Mouse (Mus musculus) cerebellum, adult 9-11 months (tissue): ENCODE data around the gene Gstp3.

ENCODE experiments used
- DNase-seq: peaks from one replicate; pipeline ENCODE4 v3.0.0; 2022

Gene Gstp3

GRCm38 (mm10) chr19:4059069-4059740, at the start of gene Gstp3:
Gene Gstp3, minus strand, starts transcription at chr19:4059569.
- no peak for DNase-seq

DNA sequence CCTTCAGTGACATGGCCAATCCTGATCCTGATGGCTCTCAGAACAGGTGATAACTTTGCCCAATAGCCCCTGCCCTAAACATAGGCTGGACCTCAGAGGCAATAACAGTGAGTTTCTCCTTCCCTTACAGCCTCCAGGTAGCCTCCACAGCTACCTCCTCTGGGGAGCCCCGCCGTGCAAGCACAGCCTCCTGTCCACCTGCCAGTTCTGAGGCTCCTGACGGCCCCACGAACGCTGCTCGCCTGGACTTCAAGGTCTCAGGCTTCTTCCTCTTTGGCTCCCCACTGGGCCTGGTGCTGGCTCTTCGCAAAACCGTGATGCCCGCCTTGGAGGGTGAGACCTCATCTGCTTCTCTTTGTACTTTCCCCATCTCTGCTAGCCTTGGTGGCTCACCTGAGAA, 49.2 kb upstream of the Gstp3 start:
- DNase-seq, result no peak

GRCm38 (mm10) chr19:4106654-4107053, 47.3 kb upstream of the Gstp3 start:
- DNase-seq, result no peak

GRCm38 (mm10) chr19:4104675-4105194, 45.4 kb upstream of the Gstp3 start:
- DNase-seq, result peak; percentile 58

GRCm38 (mm10) chr19:4103792-4104191, 44.4 kb upstream of the Gstp3 start:
- no peak for DNase-seq

DNA sequence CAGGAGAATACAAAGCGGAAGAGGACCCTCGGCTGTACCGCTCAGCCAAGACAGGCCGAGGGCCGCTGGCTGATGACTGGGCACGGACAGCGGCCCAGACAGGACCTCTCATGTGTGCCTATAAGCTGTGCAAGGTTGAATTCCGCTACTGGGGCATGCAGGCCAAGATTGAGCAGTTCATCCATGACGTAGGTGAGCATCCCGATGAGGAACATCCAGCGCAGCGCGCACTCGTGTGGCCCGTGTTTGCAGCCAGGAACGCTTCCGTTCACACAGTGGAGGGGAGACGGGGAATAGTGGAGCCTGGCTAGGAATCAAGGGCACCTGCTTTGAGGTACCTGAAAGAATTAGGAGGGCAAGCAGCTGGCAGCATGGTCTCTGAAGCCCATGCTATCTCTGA, 43.9 kb upstream of the Gstp3 start:
- peak; percentile 60 for DNase-seq

DNA sequence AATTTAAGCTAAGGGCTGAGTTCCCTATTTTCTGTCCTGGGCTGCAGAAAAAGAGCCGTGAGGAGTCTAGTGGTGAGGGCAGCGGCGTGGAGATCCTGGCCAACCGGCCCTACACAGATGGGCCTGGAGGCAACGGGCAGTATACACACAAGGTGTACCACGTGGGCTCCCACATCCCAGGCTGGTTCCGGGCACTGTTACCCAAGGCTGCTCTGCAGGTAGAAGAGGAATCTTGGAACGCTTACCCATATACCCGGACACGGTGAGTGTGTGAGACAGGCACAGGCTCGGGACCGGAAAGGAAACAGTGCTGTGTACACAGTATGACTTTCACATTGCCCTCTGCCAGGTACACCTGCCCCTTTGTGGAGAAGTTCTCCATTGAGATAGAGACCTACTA, 43.3 kb upstream of the Gstp3 start:
- peak; percentile 86 for DNase-seq

DNA sequence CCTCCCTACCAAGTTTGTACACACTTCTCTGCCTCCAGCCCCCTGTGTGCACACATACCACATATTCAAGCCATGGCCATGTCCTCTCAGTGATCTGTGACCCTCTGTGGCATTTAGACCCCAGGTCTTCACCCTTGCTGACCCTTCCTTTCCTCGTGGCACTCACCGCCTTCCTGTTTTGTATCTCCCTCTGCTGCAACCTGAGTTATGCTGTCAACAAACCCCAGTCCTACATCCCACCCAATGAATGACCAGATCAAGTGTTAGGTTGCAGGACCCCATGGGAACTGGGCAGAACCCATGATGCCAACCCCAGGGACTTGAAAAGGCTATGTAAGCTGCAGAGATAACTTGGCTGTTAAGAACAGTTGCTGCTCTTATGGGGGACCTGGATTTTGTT, 42.7 kb upstream of the Gstp3 start:
- peak; percentile 58 for DNase-seq

GRCm38 (mm10) chr19:4101466-4101865, 42.1 kb upstream of the Gstp3 start:
- DNase-seq, result no peak

- peak; percentile 88 for DNase-seq
Measured at GRCm38 (mm10) chr19:4100718-4101261, 41.4 kb upstream of the Gstp3 start.

DNA sequence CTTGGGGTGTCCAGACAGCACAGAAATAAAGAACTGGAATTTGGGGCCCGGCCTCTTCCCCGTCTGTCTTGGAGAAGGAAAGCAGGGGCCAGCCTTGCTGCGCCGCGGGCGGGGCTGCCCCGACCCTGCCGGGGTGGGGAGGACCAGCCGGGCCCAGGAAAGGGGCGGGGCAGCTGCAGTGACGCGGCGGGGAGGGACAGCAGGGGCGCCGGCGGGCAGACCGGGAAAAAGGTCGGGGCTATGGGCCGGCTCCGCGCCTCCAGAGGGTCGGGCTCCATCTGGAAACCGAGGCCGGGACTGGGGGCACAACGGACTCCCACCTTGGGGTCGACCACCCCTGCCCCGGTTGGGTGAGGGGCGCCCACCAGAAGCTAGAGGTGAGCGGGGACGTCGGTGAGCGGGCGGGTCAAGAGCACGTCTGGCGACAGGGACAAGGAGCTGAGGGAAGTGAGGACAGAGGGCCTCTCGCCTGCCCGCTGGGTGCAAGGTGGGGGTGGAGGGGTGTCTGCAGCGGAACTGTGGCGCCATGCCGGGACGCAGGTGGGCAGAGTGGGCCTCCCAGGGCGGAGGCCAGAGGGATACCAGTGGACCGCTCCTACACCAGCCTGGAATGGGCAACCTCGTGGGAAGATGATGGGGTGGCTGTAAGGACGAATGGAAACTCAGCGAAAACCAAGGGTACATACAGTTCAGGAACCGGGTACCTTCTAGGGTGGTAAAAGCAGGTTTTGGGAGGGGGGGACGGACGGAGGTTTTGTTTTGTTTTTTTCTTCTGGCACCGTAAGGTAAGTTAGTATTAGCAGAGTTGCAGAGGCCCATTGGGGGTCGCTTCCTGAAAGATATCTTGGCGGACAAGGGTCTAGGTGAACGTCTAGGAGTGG, 40.7 kb upstream of the Gstp3 start, which contains the start of gene Pitpnm1:
Gene Pitpnm1, plus strand, starts transcription at position 162 of the 881 bp plus-strand sequence.
- DNase-seq, result peak; percentile 84

- peak; percentile 94 for DNase-seq
Measured at GRCm38 (mm10) chr19:4099056-4099455, 39.7 kb upstream of the Gstp3 start.

- DNase-seq, result peak; percentile 67
Measured at GRCm38 (mm10) chr19:4098426-4098825, 39.1 kb upstream of the Gstp3 start.

GRCm38 (mm10) chr19:4097441-4097825, 38.1 kb upstream of the Gstp3 start:
- DNase-seq, result no peak

GRCm38 (mm10) chr19:4096642-4097440, 37.5 kb upstream of the Gstp3 start, which contains the start of gene Cdk2ap2:
Gene Cdk2ap2, plus strand, starts transcription at chr19:4097182.
- DNase-seq, result peak; percentile 100

- DNase-seq, result no peak
Measured at GRCm38 (mm10) chr19:4095802-4096201, 36.4 kb upstream of the Gstp3 start.

DNA sequence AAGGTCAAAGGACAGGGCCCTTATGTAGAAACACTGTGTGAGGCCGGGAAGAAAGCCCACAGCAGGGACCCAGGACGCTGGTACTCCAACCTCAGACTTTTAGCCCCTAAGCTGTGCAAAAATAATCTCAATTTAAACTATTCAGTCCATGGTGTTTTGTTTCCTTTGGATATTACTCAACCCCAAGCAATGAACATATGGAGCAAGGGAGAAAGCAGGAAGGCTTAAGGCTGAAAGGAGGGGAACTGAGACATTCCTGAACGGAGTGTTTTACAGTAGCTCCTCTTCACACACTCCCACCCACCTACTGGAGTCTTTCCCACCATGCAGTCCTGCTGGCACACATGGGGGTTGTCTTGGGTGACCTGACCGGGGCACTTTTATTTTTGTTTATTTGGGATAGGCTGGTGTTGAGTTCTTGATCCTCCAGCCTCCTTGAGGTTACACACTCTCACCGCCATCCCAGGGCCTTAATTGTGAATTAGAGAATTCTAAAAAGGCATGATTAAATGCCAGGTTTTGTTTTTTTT, 35.5 kb upstream of the Gstp3 start:
- peak; percentile 51 for DNase-seq

DNA sequence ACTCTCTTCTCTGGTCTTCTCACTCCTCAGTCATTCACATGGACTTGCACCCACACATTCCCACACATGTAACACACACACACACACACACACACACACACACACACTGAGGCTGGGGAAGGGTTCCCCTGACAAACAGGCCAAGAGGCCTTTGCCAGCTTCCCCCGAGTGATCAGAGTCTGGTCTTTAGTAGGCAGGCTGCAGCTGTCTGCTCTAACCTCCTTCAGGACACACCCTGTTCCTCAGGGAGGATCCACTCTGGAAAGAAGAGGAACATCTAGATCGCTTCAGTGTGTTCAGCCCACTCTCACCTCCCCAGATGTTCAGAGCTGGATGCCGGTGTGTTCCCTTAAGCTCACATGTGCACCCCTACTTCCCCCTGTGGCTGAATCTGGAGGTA, 35.0 kb upstream of the Gstp3 start:
- DNase-seq, result no peak

DNA sequence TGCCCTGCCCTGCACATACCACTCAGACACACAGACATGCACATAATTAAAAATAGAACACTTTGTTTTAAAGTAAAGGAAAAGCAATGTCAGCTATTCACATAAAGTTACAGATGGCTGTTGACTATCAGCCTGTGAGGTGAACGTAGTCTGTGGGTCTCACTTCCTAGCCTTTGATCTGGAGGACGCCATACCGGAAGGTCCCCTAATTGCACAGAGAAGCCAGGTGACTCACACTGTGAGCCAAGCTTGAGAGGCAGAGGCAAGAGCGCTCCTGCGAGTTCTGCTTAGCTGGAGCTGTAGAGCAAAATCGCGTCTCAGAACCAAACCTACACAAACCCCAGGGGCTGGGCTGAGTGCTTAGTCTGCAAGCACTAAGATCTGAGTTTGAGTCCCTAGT, 34.4 kb upstream of the Gstp3 start:
- DNase-seq, result no peak

- no peak for DNase-seq
Measured at GRCm38 (mm10) chr19:4092750-4093149, 33.4 kb upstream of the Gstp3 start.

DNA sequence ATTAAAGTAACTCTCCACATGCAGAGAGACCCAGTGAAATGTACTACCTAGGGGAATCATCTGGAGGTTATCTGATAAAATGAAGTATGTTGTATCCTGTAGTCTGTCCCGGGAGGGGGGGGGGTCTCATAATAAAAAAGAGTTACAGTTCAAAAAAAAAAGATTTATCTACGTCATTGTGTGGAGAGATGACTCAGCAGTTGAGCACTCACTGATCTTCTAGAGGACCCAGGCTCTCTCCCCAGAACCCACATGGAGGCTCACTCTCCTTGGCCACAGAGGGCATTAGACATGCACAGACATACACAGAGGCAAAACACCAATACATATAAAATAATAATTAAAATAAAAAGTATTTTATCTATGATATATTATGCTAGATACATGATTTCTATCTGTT, 32.0 kb upstream of the Gstp3 start:
- DNase-seq, result no peak

DNA sequence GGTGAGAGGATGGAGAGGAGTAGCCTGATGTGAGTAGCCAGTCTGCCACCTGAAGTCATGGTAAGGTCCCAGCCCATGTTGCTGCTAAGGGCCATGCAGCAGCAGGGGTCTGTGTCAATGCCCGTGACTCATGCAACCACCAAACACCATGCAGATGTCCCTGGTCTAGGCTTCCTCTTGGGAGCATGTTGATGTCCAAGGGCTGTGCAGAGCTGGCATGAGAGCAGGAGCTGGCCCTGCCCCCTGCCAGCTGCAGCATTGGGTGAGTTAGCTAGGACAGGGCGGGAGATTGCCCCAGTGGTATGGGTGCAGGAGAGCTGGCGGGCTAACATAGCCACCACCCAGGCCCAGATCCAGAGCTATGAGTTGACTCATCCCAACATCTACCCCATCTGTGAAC, 31.1 kb upstream of the Gstp3 start:
- DNase-seq, result peak; percentile 13
